Comparison of ENCODE assay signal across 26 mouse cellular contexts in genomic region chr1:157092140-157092539, GRCm38 (mm10). TPM values are rescaled to one million over a fixed set of nuclear protein-coding genes. Genes with fewer than 3 reads are reported as not detected.
DNase-seq lines count a peak whose midpoint lies in the region; ATAC-seq and TF ChIP-seq lines count a peak whose summit lies in the region.
"Had no signal": no experiment of that assay in that cellular context is flagged by ENCODE, and none has a peak within 500 bp of the region (broad histone marks: within the 10 kb centered on the region; RNA-seq: fewer than 3 reads in every experiment).

No protein-coding gene starts in this region.

- no peak overlapping the region for H3K4me3 ChIP-seq in gastrocnemius, adult 2 months
- no peak overlapping the region for H3K4me3 ChIP-seq in liver, embryonic 14.5 days (ENCODE audit: insufficient read depth in 1 of 2, low read depth in 2 of 2, low read length in 2 of 2)
- H3K4me3 ChIP-seq in liver, embryonic 12.5 days = no peak overlapping the region
- H3K4me3 ChIP-seq in ES-Bruce4 (ENCODE audit: low read depth, low read length) = no peak overlapping the region
- H3K4me3 ChIP-seq: heart, embryonic 10.5 days; megakaryocyte, embryonic 14.5 days; myocyte had no signal

- no peak for TF ChIP-seq POLR2A in ES-Bruce4 (IDR thresholded peaks at IDR 0.05; ENCODE audit: insufficient read depth, low read length)

- H3K36me3 ChIP-seq in liver, embryonic 14.5 days (replicated peaks; ENCODE audit: control insufficient read depth, insufficient read depth, low read depth) = no peaks in the 10 kb centered on the region
- no peaks in the 10 kb centered on the region for H3K36me3 ChIP-seq in liver, embryonic 12.5 days
- H3K36me3 ChIP-seq in ES-Bruce4 (ENCODE audit: control insufficient read depth, insufficient read depth, low read length, poor library complexity, severe bottlenecking) = no peaks in the 10 kb centered on the region
- H3K36me3 ChIP-seq: G1E; heart, embryonic 10.5 days had no signal

- 51% methylated on average over 4 of the region's 4 CpGs for WGBS in liver, embryonic 14.5 days (ENCODE audit: insufficient replicate concordance)
- 43% methylated on average over 4 of the region's 4 CpGs for whole genome bisulfite sequencing in liver, embryonic 12.5 days (ENCODE audit: insufficient replicate concordance)

- H3K27me3 ChIP-seq in liver, embryonic 14.5 days (ENCODE audit: control insufficient read depth, insufficient read depth, low read length) = no peaks in the 10 kb centered on the region
- no peaks in the 10 kb centered on the region for H3K27me3 ChIP-seq in liver, embryonic 12.5 days (replicated peaks)
- H3K27me3 ChIP-seq in ES-Bruce4 (ENCODE audit: control insufficient read depth, insufficient read depth, low read length, poor library complexity, severe bottlenecking) = no peaks in the 10 kb centered on the region

- ATAC-seq in liver, embryonic 14.5 days (ENCODE audit: insufficient read depth) = no peak
- no peak for ATAC-seq in liver, embryonic 12.5 days
- ATAC-seq in megakaryocyte-erythroid progenitor cell, adult 5-6 weeks (replicated peaks; ENCODE audit: low FRiP score, low TSS enrichment, poor library complexity, severe bottlenecking) = peak; percentile 81; the same call in 1 of the 2 replicates
- ATAC-seq: forebrain, embryonic 14.5 days had no signal

- no peak overlapping the region for H3K4me2 ChIP-seq in liver, embryonic 14.5 days (ENCODE audit: low read depth)
- H3K4me2 ChIP-seq in liver, embryonic 12.5 days = no peak overlapping the region

- no peak for DNase-seq in gastrocnemius, adult 2 months
- DNase-seq in gastrocnemius, postnatal 36 days = no peak
- no peak for DNase-seq in liver, embryonic 14.5 days (ENCODE audit: low read depth in 3 of 3, low spot score in 3 of 3)
- no peak for DNase-seq in retina, embryonic 14.5 days (ENCODE audit: low spot score)
- DNase-seq in layer of hippocampus, adult 18-20 months (ENCODE audit: low spot score in 2 of 2) = no peak
- DNase-seq: adrenal gland, adult 8-10 months; cerebellum, adult 8-10 months; embryo, embryonic 11 days; heart, postnatal 36 days; kidney, postnatal 10 days; left cerebral cortex, postnatal 4 days; right cerebral cortex, adult 18-20 months; thymus, postnatal 36 days had no signal

- H3K4me1 ChIP-seq in liver, embryonic 14.5 days (replicated peaks; ENCODE audit: control insufficient read depth in 2 of 2, insufficient read depth in 2 of 2, low read length in 1 of 2) = no peaks in the 10 kb centered on the region
- H3K4me1 ChIP-seq in liver, embryonic 12.5 days = no peaks in the 10 kb centered on the region
- no peaks in the 10 kb centered on the region for H3K4me1 ChIP-seq in ES-Bruce4 (ENCODE audit: control insufficient read depth, insufficient read depth, low read length)

- intact Hi-C loops in gastrocnemius, adult 2 months (cut with DNase I) = no loop called here
- intact Hi-C loops in gastrocnemius, postnatal 36 days (cut with DNase I) = loop anchor here (10.0 kb wide), 1 partner anchor 433 kb away; no protein-coding TSS in a partner anchor

- no peak overlapping the region; the same call in 1 of the 2 replicates for H3K27ac ChIP-seq in gastrocnemius, adult 2 months
- H3K27ac ChIP-seq in liver, embryonic 14.5 days = no peak overlapping the region
- H3K27ac ChIP-seq in liver, embryonic 12.5 days = no peak overlapping the region
- no peak overlapping the region for H3K27ac ChIP-seq in ES-Bruce4 (ENCODE audit: insufficient read depth, low read length)
- H3K27ac ChIP-seq: heart, embryonic 10.5 days had no signal

- no peak overlapping the region for H3K9ac ChIP-seq in liver, embryonic 14.5 days (replicated peaks)
- H3K9ac ChIP-seq in liver, embryonic 12.5 days = no peak overlapping the region
- no peak overlapping the region for H3K9ac ChIP-seq in ES-Bruce4 (ENCODE audit: low read depth, poor library complexity, severe bottlenecking)

- no peaks in the 10 kb centered on the region for H3K9me3 ChIP-seq in liver, embryonic 14.5 days (ENCODE audit: control insufficient read depth, low read length)
- H3K9me3 ChIP-seq in liver, embryonic 12.5 days (replicated peaks) = no peaks in the 10 kb centered on the region
- no peaks in the 10 kb centered on the region for H3K9me3 ChIP-seq in ES-Bruce4 (replicated peaks; ENCODE audit: control insufficient read depth, insufficient read depth, low read length, poor library complexity, severe bottlenecking)
- H3K9me3 ChIP-seq: G1E; heart, embryonic 10.5 days had no signal

- TF ChIP-seq CTCF in gastrocnemius, adult 2 months (IDR thresholded peaks at IDR 0.05) = peak; percentile 29; the same call in 1 of the 2 replicates
- peak; percentile 53 for TF ChIP-seq CTCF in liver, embryonic 14.5 days (IDR thresholded peaks at IDR 0.05; ENCODE audit: low read depth)
- peak; percentile 11 for TF ChIP-seq CTCF in ES-Bruce4 (IDR thresholded peaks at IDR 0.05; ENCODE audit: low read depth, low read length)

- no peak for TF ChIP-seq EP300 in liver, embryonic 14.5 days (IDR thresholded peaks at IDR 0.05; ENCODE audit: low read depth)
- TF ChIP-seq EP300 in ES-Bruce4 (IDR thresholded peaks at IDR 0.05; ENCODE audit: insufficient read depth, low read depth, low read length) = no peak

RNA-seq across cellular contexts. Expression of gene Tex35, which starts 16.3 kb away (rescaled TPM):
- not detected for total RNA-seq in gastrocnemius, adult 2 months (2021)
- not detected for total RNA-seq in gastrocnemius, postnatal 36 days (2021)
- polyA plus RNA-seq in liver, embryonic 14.5 days (2012; rRNA removed) = not detected in 2 replicates
- not detected in 2 replicates for polyA plus RNA-seq in liver, embryonic 14.5 days (2014; fragmentation: Nextera tagmentation; extraction: Ambion mirVana)
- not detected in 2 replicates for polyA plus RNA-seq in liver, embryonic 12.5 days (2016; fragmentation: Nextera tagmentation; extraction: Ambion mirVana)
- polyA plus RNA-seq in ES-Bruce4 (2011; ENCODE audit: insufficient read depth, insufficient read length, low read depth, missing spikeins) = not detected in 2 replicates
- total RNA-seq in megakaryocyte-erythroid progenitor cell, adult 5-6 weeks (2014; fragmentation: Nextera tagmentation) = not detected in 2 replicates
- not detected in 2 replicates for total RNA-seq in megakaryocyte-erythroid progenitor cell, adult 5-6 weeks (2017)
- not detected for total RNA-seq in layer of hippocampus, adult 18-20 months (2021)
- total RNA-seq: adrenal gland, adult 8-10 months; G1E; gastrocnemius, adult 8-10 months; heart, postnatal 36 days; layer of hippocampus, postnatal 14 days; neutrophil, adult 5-6 weeks had no signal
- polyA plus RNA-seq: forebrain, embryonic 14.5 days; G1E; heart, embryonic 10.5 days; liver, embryonic 16.5 days; spleen, adult 2 months had no signal
